Mouse (Mus musculus) limb, embryonic 10.5 days (tissue): ENCODE data around the gene Dgki. TPM values are rescaled to one million over a fixed set of nuclear protein-coding genes. Genes with fewer than 3 reads are reported as not detected.

Experiments used
- DNase-seq: peaks from one replicate; pipeline ENCODE4 v3.0.0-alpha.2; 2017; ENCODE audit warnings: low spot score
- H3K27ac ChIP-seq: fragments of 300-500 bp; sonication (generic); 2 replicates; pipeline ENCODE4 v1.5.1; 2016; ENCODE audit warnings: mild to moderate bottlenecking
- H3K27me3 ChIP-seq: fragments of 300-500 bp; sonication (generic); 2 replicates; pipeline ENCODE4 v1.6.1; 2016; ENCODE audit warnings: low read depth, mild to moderate bottlenecking; ENCODE audit not compliant: poor library complexity, severe bottlenecking
- H3K36me3 ChIP-seq: fragments of 300-500 bp; sonication (generic); 2 replicates; pipeline ENCODE4 v1.6.1; 2016; ENCODE audit warnings: mild to moderate bottlenecking, moderate library complexity
- H3K4me1 ChIP-seq: fragments of 300-500 bp; sonication (generic); 2 replicates; pipeline ENCODE4 v1.6.1; 2016
- H3K4me3 ChIP-seq: fragments of 300-500 bp; sonication (generic); 2 replicates; pipeline ENCODE4 v1.5.1; 2016; ENCODE audit warnings: mild to moderate bottlenecking, moderate library complexity
- H3K9me3 ChIP-seq: fragments of 300-500 bp; sonication (generic); replicated peaks from 2 replicates; pipeline ENCODE4 v1.6.1; 2016; ENCODE audit warnings: mild to moderate bottlenecking
- WGBS: fragments of 180-500 bp; shearing (Covaris S2); methylation state at CpG from one replicate; pipeline ENCODE4 v1.1.7; 2016; 5-methylcytosine and 5-hydroxymethylcytosine counted together
- polyA plus RNA-seq: library from polyadenylated mRNA; unstranded; fragments of >200 nt; fragmentation: Nextera tagmentation; extraction: Ambion mirVana; gene quantifications from 2 replicates; pipeline ENCODE4 v1.2.1, GENCODE M21; 2016

The Dgki gene
- polyA plus RNA-seq, 1 experiment from 2014 or later = 0.48 TPM

- peaks cover 55% of the 10 kb centered on the region for H3K4me1 ChIP-seq
- 82% methylated on average over 6 of the region's 6 CpGs for WGBS
- no peak for DNase-seq
- peak overlapping the region; percentile 51 for H3K27ac ChIP-seq
- H3K4me3 ChIP-seq = no peak overlapping the region
- no peaks in the 10 kb centered on the region for H3K27me3 ChIP-seq
- H3K9me3 ChIP-seq = no peaks in the 10 kb centered on the region
- no peaks in the 10 kb centered on the region for H3K36me3 ChIP-seq
Observed at GRCm38 (mm10) chr6:36844258-36844657, 455.7 kb downstream of the Dgki start.

GRCm38 (mm10) chr6:36843031-36843488 is 456.9 kb downstream of the Dgki start:
- no peaks in the 10 kb centered on the region for H3K27me3 ChIP-seq
- H3K36me3 ChIP-seq = no peaks in the 10 kb centered on the region
- no peak overlapping the region for H3K4me3 ChIP-seq
- DNase-seq = no peak
- peaks cover 57% of the 10 kb centered on the region for H3K4me1 ChIP-seq
- no peaks in the 10 kb centered on the region for H3K9me3 ChIP-seq
- WGBS = 66% methylated on average over 3 of the region's 3 CpGs
- H3K27ac ChIP-seq = peak overlapping the region; percentile 78

- Histone ChIP-seq H3K36me3 (no peaks in the 10 kb centered on the region), H3K27ac (peak overlapping the region; percentile 78), H3K4me3 (no peak overlapping the region), H3K27me3 (no peaks in the 10 kb centered on the region), H3K4me1 (peaks cover 64% of the 10 kb centered on the region), H3K9me3 (no peaks in the 10 kb centered on the region)
- DNase-seq = no peak
- WGBS = 44% methylated on average over 5 of the region's 5 CpGs
Observed at GRCm38 (mm10) chr6:36842101-36842922, 457.7 kb downstream of the Dgki start.

- Histone ChIP-seq H3K27me3 (no peaks in the 10 kb centered on the region), H3K9me3 (no peaks in the 10 kb centered on the region), H3K4me3 (no peak overlapping the region), H3K4me1 (peaks cover 69% of the 10 kb centered on the region), H3K36me3 (no peaks in the 10 kb centered on the region), H3K27ac (peak overlapping the region; percentile 78)
- DNase-seq = no peak
- 11% methylated on average over 3 of the region's 3 CpGs for WGBS
Observed at GRCm38 (mm10) chr6:36841701-36842100, 458.3 kb downstream of the Dgki start.

GRCm38 (mm10) chr6:36841174-36841573 is 458.8 kb downstream of the Dgki start:
- peak overlapping the region; percentile 77 for H3K27ac ChIP-seq
- DNase-seq = no peak

GRCm38 (mm10) chr6:36838747-36839146 is 461.2 kb downstream of the Dgki start:
- peaks cover 57% of the 10 kb centered on the region for H3K4me1 ChIP-seq

More at GRCm38 (mm10) chr6:36841174-36841573, 458.8 kb downstream of the Dgki start:
- Histone ChIP-seq H3K4me3 (no peak overlapping the region), H3K4me1 (peaks cover 70% of the 10 kb centered on the region), H3K36me3 (no peaks in the 10 kb centered on the region), H3K9me3 (no peaks in the 10 kb centered on the region), H3K27me3 (no peaks in the 10 kb centered on the region)

GRCm38 (mm10) chr6:36835351-36835750 is 464.6 kb downstream of the Dgki start:
- Histone ChIP-seq H3K9me3 (no peaks in the 10 kb centered on the region), H3K4me1 (peaks cover 31% of the 10 kb centered on the region), H3K36me3 (no peaks in the 10 kb centered on the region), H3K4me3 (no peak overlapping the region), H3K27ac (no peak overlapping the region), H3K27me3 (no peaks in the 10 kb centered on the region)
- WGBS = 75% methylated on average over 3 of the region's 3 CpGs
- no peak for DNase-seq

More at GRCm38 (mm10) chr6:36838747-36839146, 461.2 kb downstream of the Dgki start:
- 97% methylated on average over 1 of the region's 1 CpGs for WGBS
- no peaks in the 10 kb centered on the region for H3K36me3 ChIP-seq
- H3K27ac ChIP-seq = no peak overlapping the region
- H3K4me3 ChIP-seq = no peak overlapping the region
- no peak for DNase-seq
- no peaks in the 10 kb centered on the region for H3K9me3 ChIP-seq
- no peaks in the 10 kb centered on the region for H3K27me3 ChIP-seq

- WGBS = 81% methylated on average over 4 of the region's 4 CpGs
- H3K4me1 ChIP-seq = peaks cover 31% of the 10 kb centered on the region
- H3K9me3 ChIP-seq = no peaks in the 10 kb centered on the region
- DNase-seq = no peak
- no peaks in the 10 kb centered on the region for H3K27me3 ChIP-seq
- H3K4me3 ChIP-seq = no peak overlapping the region
- H3K36me3 ChIP-seq = no peaks in the 10 kb centered on the region
- H3K27ac ChIP-seq = no peak overlapping the region
Observed at GRCm38 (mm10) chr6:36834695-36835265, 465.2 kb downstream of the Dgki start.

- Histone ChIP-seq H3K27ac (no peak overlapping the region), H3K4me1 (peaks cover 26% of the 10 kb centered on the region), H3K9me3 (no peaks in the 10 kb centered on the region), H3K36me3 (no peaks in the 10 kb centered on the region), H3K27me3 (no peaks in the 10 kb centered on the region), H3K4me3 (no peak overlapping the region)
- 83% methylated on average over 4 of the region's 4 CpGs for WGBS
- DNase-seq = no peak
Observed at GRCm38 (mm10) chr6:36832681-36833080, 467.3 kb downstream of the Dgki start.

GRCm38 (mm10) chr6:36832207-36832606 is 467.8 kb downstream of the Dgki start:
- H3K27me3 ChIP-seq = no peaks in the 10 kb centered on the region
- no peaks in the 10 kb centered on the region for H3K36me3 ChIP-seq
- WGBS = 54% methylated on average over 2 of the region's 2 CpGs
- H3K4me1 ChIP-seq = peaks cover 22% of the 10 kb centered on the region
- H3K9me3 ChIP-seq = no peaks in the 10 kb centered on the region
- no peak for DNase-seq
- H3K27ac ChIP-seq = no peak overlapping the region
- H3K4me3 ChIP-seq = no peak overlapping the region

GRCm38 (mm10) chr6:36830371-36830925 is 469.5 kb downstream of the Dgki start:
- WGBS = 91% methylated on average over 9 of the region's 9 CpGs
- no peak overlapping the region for H3K4me3 ChIP-seq
- H3K36me3 ChIP-seq = no peaks in the 10 kb centered on the region
- no peak overlapping the region for H3K27ac ChIP-seq
- H3K9me3 ChIP-seq = no peaks in the 10 kb centered on the region
- H3K27me3 ChIP-seq = no peaks in the 10 kb centered on the region
- no peak for DNase-seq
- H3K4me1 ChIP-seq = peaks cover 8% of the 10 kb centered on the region

GRCm38 (mm10) chr6:36819784-36820050 is 480.3 kb downstream of the Dgki start:
- Histone ChIP-seq H3K9me3 (no peaks in the 10 kb centered on the region), H3K4me3 (no peak overlapping the region), H3K4me1 (peaks cover 22% of the 10 kb centered on the region), H3K36me3 (no peaks in the 10 kb centered on the region), H3K27ac (peak overlapping the region; percentile 57; the same call in 1 of the 2 replicates), H3K27me3 (no peaks in the 10 kb centered on the region)
- no peak for DNase-seq

- WGBS = 70% methylated on average over 8 of the region's 8 CpGs
- peak overlapping the region; percentile 57 for H3K27ac ChIP-seq
- DNase-seq = peak; percentile 39
- no peak overlapping the region for H3K4me3 ChIP-seq
- no peaks in the 10 kb centered on the region for H3K27me3 ChIP-seq
- H3K9me3 ChIP-seq = no peaks in the 10 kb centered on the region
- H3K4me1 ChIP-seq = peaks cover 22% of the 10 kb centered on the region
- no peaks in the 10 kb centered on the region for H3K36me3 ChIP-seq
Observed at GRCm38 (mm10) chr6:36819019-36819783, 480.8 kb downstream of the Dgki start.
